7 mouse cellular contexts compared by ENCODE assay signal in genomic region chr3:61268453-61269335, GRCm38 (mm10).
DNase-seq lines count a peak whose midpoint lies in the region; ATAC-seq and TF ChIP-seq lines count a peak whose summit lies in the region.

No protein-coding gene starts in this region.

- no peaks in the 10 kb centered on the region for H3K36me3 ChIP-seq in forebrain, embryonic 12.5 days (replicated peaks)
- no peaks in the 10 kb centered on the region for H3K36me3 ChIP-seq in limb, embryonic 11.5 days (ENCODE audit: control insufficient read depth, insufficient read depth, low read length)

- no peak overlapping the region for H3K4me2 ChIP-seq in forebrain, embryonic 12.5 days
- H3K4me2 ChIP-seq in limb, embryonic 11.5 days (ENCODE audit: low read depth, severe bottlenecking), result no peak overlapping the region

- no peaks in the 10 kb centered on the region for H3K4me1 ChIP-seq in forebrain, embryonic 12.5 days
- H3K4me1 ChIP-seq in limb, embryonic 11.5 days (ENCODE audit: control insufficient read depth, insufficient read depth, low read length), result no peaks in the 10 kb centered on the region

- no peak overlapping the region for H3K9ac ChIP-seq in forebrain, embryonic 12.5 days
- H3K9ac ChIP-seq in limb, embryonic 11.5 days (ENCODE audit: low read length), result no peak overlapping the region

- no peak for TF ChIP-seq POLR2A in brain, embryonic 14.5 days (IDR thresholded peaks at IDR 0.05; ENCODE audit: borderline replicate concordance, extremely low read depth, insufficient read depth, insufficient read length, poor library complexity, severe bottlenecking)

- no peaks in the 10 kb centered on the region for H3K9me3 ChIP-seq in forebrain, embryonic 12.5 days
- no peaks in the 10 kb centered on the region for H3K9me3 ChIP-seq in limb, embryonic 11.5 days (ENCODE audit: control insufficient read depth, low read length)

- no peak overlapping the region for H3K4me3 ChIP-seq in forebrain, embryonic 12.5 days (replicated peaks)
- no peak overlapping the region for H3K4me3 ChIP-seq in limb, embryonic 11.5 days (ENCODE audit: low read depth, low read length)

- TF ChIP-seq CTCF in brain, embryonic 14.5 days (IDR thresholded peaks at IDR 0.05; ENCODE audit: borderline replicate concordance, extremely low read depth, insufficient read depth, insufficient read length), result peak; percentile 24; the same call in 1 of the 2 replicates

- no peaks in the 10 kb centered on the region for H3K27me3 ChIP-seq in forebrain, embryonic 12.5 days
- no peaks in the 10 kb centered on the region for H3K27me3 ChIP-seq in limb, embryonic 11.5 days (ENCODE audit: control insufficient read depth, insufficient read depth, low read length)

- WGBS in forebrain, embryonic 12.5 days, result 80% methylated on average over 5 of the region's 5 CpGs
- WGBS in limb, embryonic 11.5 days, result 78% methylated on average over 5 of the region's 5 CpGs

- ATAC-seq in forebrain, embryonic 12.5 days (ENCODE audit: low FRiP score), result peak; percentile 44; the same call in 1 of the 2 replicates
- peak; percentile 43 for ATAC-seq in inflammation-experienced regulatory T-cells, adult 6 months
- ATAC-seq in limb, embryonic 11.5 days (ENCODE audit: insufficient number of reproducible peaks, low FRiP score, low TSS enrichment, low read depth), result no peak

- H3K27ac ChIP-seq in forebrain, embryonic 12.5 days, result no peak overlapping the region
- no peak overlapping the region for H3K27ac ChIP-seq in limb, embryonic 11.5 days (replicated peaks; ENCODE audit: low read depth, low read length)

- peak; percentile 26 to 29 for DNase-seq in urinary bladder, postnatal 36 days (ENCODE audit: low spot score in 2 of 2)
- DNase-seq in urinary bladder, postnatal 10 days (ENCODE audit: low spot score), result no peak
- peak; percentile 71 for DNase-seq in brain, embryonic 14.5 days (ENCODE audit: low read depth)
- peak; percentile 39 for DNase-seq in limb, embryonic 11.5 days (ENCODE audit: low spot score)
- DNase-seq in retina, embryonic 14.5 days (ENCODE audit: low spot score), result peak; percentile 73
